Mouse (Mus musculus) forelimb bud, embryonic 11.5 days (tissue): ENCODE measurements around the gene Pi4k2a.

ENCODE experiments used
- DNase-seq: peaks from one replicate; pipeline ENCODE4 v3.0.0-alpha.2; 2012; ENCODE audit warnings: low read depth, low spot score

The Pi4k2a gene

GRCm38 (mm10) chr19:42131101-42131500 lies 40.8 kb downstream of the Pi4k2a start:
- DNase-seq, result no peak

- DNase-seq, result no peak
Measured at GRCm38 (mm10) chr19:42135070-42135469, 44.8 kb downstream of the Pi4k2a start.

- DNase-seq, result no peak
Measured at GRCm38 (mm10) chr19:42136126-42136525, 45.9 kb downstream of the Pi4k2a start.

- no peak for DNase-seq
Measured at GRCm38 (mm10) chr19:42137167-42137672, 47.0 kb downstream of the Pi4k2a start.

- no peak for DNase-seq
Measured at GRCm38 (mm10) chr19:42138517-42139285, 48.4 kb downstream of the Pi4k2a start.

- no peak for DNase-seq
Measured at GRCm38 (mm10) chr19:42139724-42140517, 49.7 kb downstream of the Pi4k2a start.

- no peak for DNase-seq
Measured at GRCm38 (mm10) chr19:42141998-42142397, 51.7 kb downstream of the Pi4k2a start.

GRCm38 (mm10) chr19:42142757-42143156 lies 52.5 kb downstream of the Pi4k2a start:
- DNase-seq, result no peak

GRCm38 (mm10) chr19:42144067-42144466 lies 53.8 kb downstream of the Pi4k2a start:
- DNase-seq, result no peak

GRCm38 (mm10) chr19:42144541-42145167 lies 54.4 kb downstream of the Pi4k2a start:
- DNase-seq, result peak; percentile 93

- no peak for DNase-seq
Measured at GRCm38 (mm10) chr19:42145210-42145609, 54.9 kb downstream of the Pi4k2a start.

- no peak for DNase-seq
Measured at GRCm38 (mm10) chr19:42145731-42146130, 55.5 kb downstream of the Pi4k2a start.

GRCm38 (mm10) chr19:42146276-42147010 lies 56.2 kb downstream of the Pi4k2a start:
- DNase-seq, result no peak

GRCm38 (mm10) chr19:42147170-42147768 lies 57.0 kb downstream of the Pi4k2a start, which contains the start of gene Marveld1:
TSS of gene Marveld1 (plus strand) at chr19:42147400.
- peak; percentile 67 for DNase-seq

GRCm38 (mm10) chr19:42147769-42148568 lies 57.7 kb downstream of the Pi4k2a start:
- DNase-seq, result peak; percentile 46

GRCm38 (mm10) chr19:42148569-42148860 lies 58.2 kb downstream of the Pi4k2a start:
- DNase-seq, result no peak

GRCm38 (mm10) chr19:42151990-42152389 lies 61.7 kb downstream of the Pi4k2a start:
- DNase-seq, result peak; percentile 87

- DNase-seq, result no peak
Measured at GRCm38 (mm10) chr19:42157493-42158237, 67.4 kb downstream of the Pi4k2a start.

GRCm38 (mm10) chr19:42158246-42159017 lies 68.2 kb downstream of the Pi4k2a start:
- DNase-seq, result no peak
